Comparison of ENCODE assay signal across 7 mouse cellular contexts in the genomic region with DNA sequence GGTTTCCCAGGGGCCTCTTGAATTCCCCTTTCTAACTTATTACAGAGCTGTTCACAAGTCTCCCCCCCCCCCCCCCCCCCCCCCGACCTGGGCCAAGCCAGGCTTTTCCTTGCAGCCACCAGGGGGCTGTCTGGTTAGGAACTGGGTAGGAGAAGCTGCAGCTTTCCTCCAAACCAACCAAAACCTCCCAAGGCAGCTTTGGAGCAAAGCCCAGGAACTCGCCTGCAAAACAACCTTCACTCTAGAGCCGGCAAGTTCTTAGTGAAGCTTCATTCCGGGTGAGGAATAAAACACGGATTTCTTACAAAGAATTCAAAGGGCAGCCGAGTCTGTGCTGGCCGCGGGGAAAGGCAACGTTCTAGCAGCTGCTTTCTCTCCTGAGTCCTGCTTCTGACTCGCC. TPM values are rescaled to one million over a fixed set of nuclear protein-coding genes. Genes with fewer than 3 reads are reported as not detected.
DNase-seq lines count a peak whose midpoint lies in the region; ATAC-seq and TF ChIP-seq lines count a peak whose summit lies in the region.

No protein-coding gene starts in this region.

- peak; percentile 60; the same call in 1 of the 2 replicates for TF ChIP-seq CTCF in brain, embryonic 14.5 days (IDR thresholded peaks at IDR 0.05; ENCODE audit: borderline replicate concordance, extremely low read depth, insufficient read depth, insufficient read length)
- no peak for TF ChIP-seq CTCF in embryonic fibroblast, embryonic 13.5 days (IDR thresholded peaks at IDR 0.05; ENCODE audit: borderline replicate concordance, insufficient read depth, low read length)

- peak; percentile 94 for DNase-seq in brain, embryonic 14.5 days (ENCODE audit: low read depth)
- peak; percentile 92 for DNase-seq in limb, embryonic 14.5 days (ENCODE audit: low spot score)
- DNase-seq in spleen, postnatal 36 days (ENCODE audit: low spot score in 2 of 2) = peak; percentile 31 to 32

- H3K36me3 ChIP-seq in heart, embryonic 11.5 days (ENCODE audit: control insufficient read depth, insufficient read depth, low read length) = no peaks in the 10 kb centered on the region
- H3K36me3 ChIP-seq in kidney, embryonic 15.5 days = no peaks in the 10 kb centered on the region
- no peaks in the 10 kb centered on the region for H3K36me3 ChIP-seq in limb, embryonic 14.5 days (ENCODE audit: control insufficient read depth, insufficient read depth, low read length)
- H3K36me3 ChIP-seq in midbrain, embryonic 15.5 days (replicated peaks) = no peaks in the 10 kb centered on the region

- H3K9ac ChIP-seq in heart, embryonic 11.5 days (ENCODE audit: low read depth, low read length) = peak overlapping the region; percentile 28; the same call in 1 of the 2 replicates
- H3K9ac ChIP-seq in kidney, embryonic 15.5 days = no peak overlapping the region
- no peak overlapping the region for H3K9ac ChIP-seq in limb, embryonic 14.5 days (ENCODE audit: low read depth, low read length, severe bottlenecking)
- H3K9ac ChIP-seq in midbrain, embryonic 15.5 days = no peak overlapping the region

- WGBS in heart, embryonic 11.5 days (ENCODE audit: insufficient replicate concordance) = under 1% methylated on average over 9 of the region's 10 CpGs
- 0% methylated on average over 10 of the region's 10 CpGs for WGBS in kidney, embryonic 15.5 days
- WGBS in limb, embryonic 14.5 days = 0% methylated on average over 9 of the region's 10 CpGs
- under 1% methylated on average over 9 of the region's 10 CpGs for WGBS in midbrain, embryonic 15.5 days

- no peaks in the 10 kb centered on the region for H3K4me1 ChIP-seq in embryonic fibroblast, embryonic 13.5 days (ENCODE audit: control insufficient read depth, insufficient read depth, low read length)
- peaks cover 3% of the 10 kb centered on the region; the same call in 1 of the 2 replicates for H3K4me1 ChIP-seq in heart, embryonic 11.5 days (ENCODE audit: control insufficient read depth, insufficient read depth, low read length)
- H3K4me1 ChIP-seq in kidney, embryonic 15.5 days = peaks cover 21% of the 10 kb centered on the region
- H3K4me1 ChIP-seq in limb, embryonic 14.5 days (ENCODE audit: control insufficient read depth, insufficient read depth, low read length) = peaks cover 6% of the 10 kb centered on the region; the same call in 1 of the 2 replicates
- peaks cover 23% of the 10 kb centered on the region for H3K4me1 ChIP-seq in midbrain, embryonic 15.5 days

- no peak for TF ChIP-seq POLR2A in brain, embryonic 14.5 days (IDR thresholded peaks at IDR 0.05; ENCODE audit: borderline replicate concordance, extremely low read depth, insufficient read depth, insufficient read length, poor library complexity, severe bottlenecking)
- TF ChIP-seq POLR2A in embryonic fibroblast, embryonic 13.5 days (IDR thresholded peaks at IDR 0.05; ENCODE audit: low read depth, low read length) = no peak
- TF ChIP-seq POLR2A in limb, embryonic 14.5 days (IDR thresholded peaks at IDR 0.05; ENCODE audit: borderline replicate concordance, extremely low read depth, insufficient read depth, insufficient read length) = no peak

- H3K4me2 ChIP-seq in heart, embryonic 11.5 days = peak overlapping the region; percentile 99
- peak overlapping the region; percentile 99 for H3K4me2 ChIP-seq in kidney, embryonic 15.5 days
- H3K4me2 ChIP-seq in limb, embryonic 14.5 days (replicated peaks; ENCODE audit: low read depth, low read length, severe bottlenecking) = peak overlapping the region; percentile 98
- H3K4me2 ChIP-seq in midbrain, embryonic 15.5 days = peak overlapping the region; percentile 91

- H3K27me3 ChIP-seq in heart, embryonic 11.5 days (ENCODE audit: control insufficient read depth, insufficient read depth, low read length) = peaks cover 9% of the 10 kb centered on the region
- peaks cover 35% of the 10 kb centered on the region for H3K27me3 ChIP-seq in kidney, embryonic 15.5 days
- peaks cover 18% of the 10 kb centered on the region for H3K27me3 ChIP-seq in limb, embryonic 14.5 days (ENCODE audit: control insufficient read depth, insufficient read depth, low read length)
- H3K27me3 ChIP-seq in midbrain, embryonic 15.5 days (replicated peaks) = peaks cover 17% of the 10 kb centered on the region; the same call in 1 of the 2 replicates

- no peak overlapping the region for H3K27ac ChIP-seq in embryonic fibroblast, embryonic 13.5 days (ENCODE audit: insufficient read depth, low read length)
- H3K27ac ChIP-seq in heart, embryonic 11.5 days (ENCODE audit: low read depth, low read length) = no peak overlapping the region
- no peak overlapping the region for H3K27ac ChIP-seq in kidney, embryonic 15.5 days
- no peak overlapping the region for H3K27ac ChIP-seq in limb, embryonic 14.5 days (replicated peaks; ENCODE audit: low read depth, low read length)
- H3K27ac ChIP-seq in midbrain, embryonic 15.5 days = no peak overlapping the region

- ATAC-seq in heart, embryonic 11.5 days (replicated peaks; ENCODE audit: insufficient number of reproducible peaks, low FRiP score, low TSS enrichment) = no peak; the same call in 1 of the 2 replicates
- ATAC-seq in kidney, embryonic 15.5 days (replicated peaks; ENCODE audit: low FRiP score) = peak; percentile 63
- peak; percentile 86 for ATAC-seq in limb, embryonic 14.5 days (ENCODE audit: low FRiP score, low read depth)
- peak; percentile 32; the same call in 1 of the 2 replicates for ATAC-seq in midbrain, embryonic 15.5 days (replicated peaks)

- peak overlapping the region; percentile 9 for H3K4me3 ChIP-seq in embryonic fibroblast, embryonic 13.5 days (ENCODE audit: insufficient read depth, low read length)
- H3K4me3 ChIP-seq in heart, embryonic 11.5 days (ENCODE audit: low read depth, low read length) = peak overlapping the region; percentile 68
- H3K4me3 ChIP-seq in kidney, embryonic 15.5 days (replicated peaks) = peak overlapping the region; percentile 67
- H3K4me3 ChIP-seq in limb, embryonic 14.5 days (replicated peaks; ENCODE audit: low read length) = peak overlapping the region; percentile 60
- peak overlapping the region; percentile 81 for H3K4me3 ChIP-seq in midbrain, embryonic 15.5 days

- no peaks in the 10 kb centered on the region for H3K9me3 ChIP-seq in heart, embryonic 11.5 days (replicated peaks; ENCODE audit: control insufficient read depth, low read length)
- no peaks in the 10 kb centered on the region for H3K9me3 ChIP-seq in kidney, embryonic 15.5 days (replicated peaks)
- H3K9me3 ChIP-seq in limb, embryonic 14.5 days (ENCODE audit: control insufficient read depth, low read length) = no peaks in the 10 kb centered on the region
- no peaks in the 10 kb centered on the region for H3K9me3 ChIP-seq in midbrain, embryonic 15.5 days

RNA-seq across cellular contexts. Expression of a gene that starts 1.0 kb away (rescaled TPM):
- polyA plus RNA-seq in brain, embryonic 14.5 days (2012; rRNA removed) = 0.61 and 1.0 TPM in 2 replicates
- polyA plus RNA-seq in embryonic fibroblast, embryonic 13.5 days (2011; ENCODE audit: insufficient read length, low read depth, missing spikeins) = 1.8 and 3.3 TPM in 2 replicates
- polyA plus RNA-seq in heart, embryonic 11.5 days (2014; fragmentation: Nextera tagmentation; extraction: Ambion mirVana) = 0.42 and 0.66 TPM in 2 replicates
- polyA plus RNA-seq in kidney, embryonic 15.5 days (2015; fragmentation: Nextera tagmentation; extraction: Ambion mirVana) = 0.96 and 2.9 TPM in 2 replicates
- polyA plus RNA-seq in limb, embryonic 14.5 days (2012; rRNA removed) = 0.87 and 1.3 TPM in 2 replicates
- 2.1 and 3.9 TPM in 2 replicates for polyA plus RNA-seq in limb, embryonic 14.5 days (2014; fragmentation: Nextera tagmentation; extraction: Ambion mirVana)
- 2.3 TPM in 2 replicates for polyA plus RNA-seq in midbrain, embryonic 15.5 days (2015; fragmentation: Nextera tagmentation; extraction: Ambion mirVana)

Comparison
In these comparisons a context has a peak if more than half of its experiments do, and no peak if none do; other contexts are left out.
1. DNase-seq: peak in every context shown above with its lines; median percentile 94 in brain, embryonic 14.5 days; 92 in limb, embryonic 14.5 days; 32 in spleen, postnatal 36 days.
2. H3K4me3 ChIP-seq: peak in every context shown above with its lines; median percentile 81 in midbrain, embryonic 15.5 days; 68 in heart, embryonic 11.5 days; 67 in kidney, embryonic 15.5 days; 60 in limb, embryonic 14.5 days; 9 in embryonic fibroblast, embryonic 13.5 days.